Mouse (Mus musculus): ENCODE results near the gene Gnai2.
"Not testable (repeated sequence)": the region's sequence is repeated elsewhere in the genome, so short reads cannot be mapped to it uniquely, and the experiment has no call there.

The Gnai2 gene

GRCm38 (mm10) chr9:107566041-107566709 lies 69.0 kb downstream of the Gnai2 start:
- peak; percentile 97 for DNase-seq

- not testable (repeated sequence) for DNase-seq
Observed at GRCm38 (mm10) chr9:107565556-107565955, 69.6 kb downstream of the Gnai2 start.
